Mouse (Mus musculus) CH12.LX (cell line): ENCODE measurements around the gene Slc3a1.

Experiments used
- BHLHE40 ChIP-seq: IDR thresholded peaks from 2 replicates; pipeline ENCODE4 v1.6.1; 2011; ENCODE audit warnings: mild to moderate bottlenecking, low read depth, low read length, improper control_type of control experiment
- CTCF ChIP-seq, 2 experiments: IDR thresholded peaks in 1 of 2; conservative IDR thresholded peaks in 1 of 2; 2 replicates each; pipeline ENCODE4 v1.5.1; 2011 to 2012; ENCODE audit warnings: low read depth in 2 of 2, low read length in 2 of 2, improper control_type of control experiment in 1 of 2, inconsistent platforms in 1 of 2, mild to moderate bottlenecking in 1 of 2, moderate library complexity in 1 of 2
- ETS1 ChIP-seq: conservative IDR thresholded peaks from 2 replicates; pipeline ENCODE4 v1.6.1; 2012; ENCODE audit warnings: low read depth, mild to moderate bottlenecking, inconsistent platforms, low read length, improper control_type of control experiment, moderate library complexity
- GABPA ChIP-seq: IDR thresholded peaks from 2 replicates; pipeline ENCODE4 v1.6.1; 2012; ENCODE audit warnings: low read depth, low read length, improper control_type of control experiment, inconsistent platforms; ENCODE audit not compliant: insufficient replicate concordance
- MAFK ChIP-seq: IDR thresholded peaks from 2 replicates; pipeline ENCODE4 v1.6.1; 2011; ENCODE audit warnings: low read length, improper control_type of control experiment; ENCODE audit not compliant: insufficient replicate concordance
- MAX ChIP-seq: IDR thresholded peaks from 2 replicates; pipeline ENCODE4 v1.6.1; 2011; ENCODE audit warnings: low read length, improper control_type of control experiment
- MAZ ChIP-seq: IDR thresholded peaks from 2 replicates; pipeline ENCODE4 v1.6.1; 2012; ENCODE audit warnings: low read depth, mild to moderate bottlenecking, inconsistent platforms, low read length, improper control_type of control experiment, moderate library complexity
- MXI1 ChIP-seq: IDR thresholded peaks from 2 replicates; pipeline ENCODE4 v1.6.1; 2011; ENCODE audit warnings: mild to moderate bottlenecking, low read depth, low read length, improper control_type of control experiment
- PAX5 ChIP-seq: IDR thresholded peaks from 2 replicates; pipeline ENCODE4 v1.6.1; 2012; ENCODE audit warnings: low read length, inconsistent platforms, mixed read lengths
- POLR2A ChIP-seq: IDR thresholded peaks from 2 replicates; pipeline ENCODE4 v1.6.1; 2011; ENCODE audit warnings: low read depth, mild to moderate bottlenecking, improper control_type of control experiment, low read length
- TCF12 ChIP-seq: IDR thresholded peaks from 2 replicates; pipeline ENCODE4 v1.6.1; 2014; ENCODE audit warnings: low read depth, mild to moderate bottlenecking, inconsistent platforms, low read length, improper control_type of control experiment
- USF1 ChIP-seq: IDR thresholded peaks from 2 replicates; pipeline ENCODE4 v1.6.1; 2014; ENCODE audit warnings: low read depth, mild to moderate bottlenecking, inconsistent platforms, low read length, improper control_type of control experiment
- ZC3H11A ChIP-seq: IDR thresholded peaks from 2 replicates; pipeline ENCODE4 v1.6.1; 2012; ENCODE audit warnings: low read depth, mild to moderate bottlenecking, inconsistent platforms, low read length, improper control_type of control experiment
- ZNF384 ChIP-seq: IDR thresholded peaks from 2 replicates; pipeline ENCODE4 v1.6.1; 2012; ENCODE audit warnings: low read depth, low read length, improper control_type of control experiment, inconsistent platforms

DNA sequence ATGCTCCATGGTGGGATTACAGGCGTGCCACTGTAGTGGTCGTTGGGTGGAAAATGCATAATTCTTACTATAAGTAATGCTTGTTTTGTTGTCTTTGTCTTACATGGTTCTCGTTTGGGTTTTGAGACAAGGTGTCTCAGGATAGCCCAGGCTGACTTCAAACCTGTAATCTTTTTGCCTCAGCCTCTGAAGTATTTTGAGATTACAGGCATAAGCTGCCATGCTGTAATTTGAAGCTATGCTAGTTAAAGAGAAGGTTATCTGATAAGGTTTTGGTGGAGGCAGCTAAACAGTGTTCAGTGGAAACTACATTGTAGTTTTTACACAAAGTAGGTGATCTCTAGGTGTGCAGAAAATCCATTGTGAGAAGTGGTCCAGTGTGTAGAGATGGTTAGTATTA is 9.8 kb upstream of the Slc3a1 start:
- TF ChIP-seq CTCF (conservative IDR thresholded peaks at IDR 0.05 in 1 of 2, IDR thresholded peaks at IDR 0.05 in 1 of 2; ENCODE audit: low read depth in 2 of 2, low read length in 2 of 2) (no peak), ZNF384 (no peak), MXI1 (no peak), ETS1 (no peak), ZC3H11A (no peak), TCF12 (no peak), PAX5 (no peak), BHLHE40 (no peak), USF1 (no peak), MAX (no peak), POLR2A (no peak), MAFK (no peak), GABPA (no peak), MAZ (no peak)
